Mouse (Mus musculus): ENCODE measurements around the gene Uhrf1bp1l. TPM values are rescaled to one million over a fixed set of nuclear protein-coding genes. Genes with fewer than 3 reads are reported as not detected.

Uhrf1bp1l gene
- polyA plus RNA-seq, 1 experiment from 2014 or later: 31.2 TPM

DNA sequence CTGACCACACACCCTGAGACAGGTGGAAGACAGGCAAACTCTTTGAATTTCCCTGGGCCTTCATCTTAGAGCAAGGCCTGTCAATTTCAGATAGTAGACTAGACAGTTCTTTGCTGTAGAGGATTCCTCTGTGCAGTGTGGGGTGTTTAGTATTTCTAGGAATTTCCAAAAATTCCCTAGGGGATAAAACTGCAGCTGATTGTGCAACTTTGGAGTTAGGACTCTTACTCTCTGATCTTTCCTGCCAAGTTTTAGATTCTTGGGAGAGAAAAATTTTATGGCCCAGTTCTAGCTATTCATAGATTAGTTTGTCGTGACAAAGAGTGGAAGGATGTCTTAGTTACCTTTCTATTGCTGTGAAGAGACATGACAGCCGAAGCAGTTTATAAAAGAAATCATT, 3.8 kb downstream of the Uhrf1bp1l start:
- no peak for DNase-seq (ENCODE audit: extremely low spot score, low spot score)
- Histone ChIP-seq H3K4me3 (no peak overlapping the region), H3K9me3 (no peaks in the 10 kb centered on the region), H3K36me3 (replicated peaks) (peaks cover 6% of the 10 kb centered on the region; the same call in 1 of the 2 replicates), H3K27ac (no peak overlapping the region), H3K27me3 (ENCODE audit: poor library complexity, severe bottlenecking) (no peaks in the 10 kb centered on the region), H3K4me1 (peaks cover 20% of the 10 kb centered on the region)
- WGBS: 96% methylated on average over 2 of the region's 2 CpGs

DNA sequence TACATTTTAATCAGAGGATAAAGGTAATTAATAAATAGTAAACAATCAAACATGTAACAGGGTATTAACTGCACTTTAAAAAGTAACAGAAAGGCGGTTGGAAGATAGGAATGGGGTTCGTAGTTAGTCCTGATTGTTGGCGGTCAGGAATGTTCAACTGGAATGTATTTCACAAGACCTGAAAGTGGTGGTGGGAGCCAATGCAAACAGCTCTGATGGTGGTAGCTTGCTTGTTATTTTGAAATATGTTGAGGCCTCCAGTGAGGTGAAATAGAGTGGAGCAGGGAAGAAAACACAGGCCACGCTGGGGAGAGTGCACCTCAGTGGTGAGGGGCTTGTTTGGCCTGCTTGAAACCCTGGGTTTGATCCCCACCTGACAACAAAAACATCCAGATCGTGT, 6.3 kb downstream of the Uhrf1bp1l start:
- WGBS: 89% methylated on average over 5 of the region's 5 CpGs
- no peak for DNase-seq (ENCODE audit: extremely low spot score, low spot score)
- peaks cover 6% of the 10 kb centered on the region; the same call in 1 of the 2 replicates for H3K36me3 ChIP-seq (replicated peaks)
- no peak overlapping the region for H3K27ac ChIP-seq
- H3K4me3 ChIP-seq: no peak overlapping the region
- peaks cover 10% of the 10 kb centered on the region for H3K4me1 ChIP-seq
- H3K9me3 ChIP-seq: no peaks in the 10 kb centered on the region
- no peaks in the 10 kb centered on the region for H3K27me3 ChIP-seq (ENCODE audit: poor library complexity, severe bottlenecking)

DNA sequence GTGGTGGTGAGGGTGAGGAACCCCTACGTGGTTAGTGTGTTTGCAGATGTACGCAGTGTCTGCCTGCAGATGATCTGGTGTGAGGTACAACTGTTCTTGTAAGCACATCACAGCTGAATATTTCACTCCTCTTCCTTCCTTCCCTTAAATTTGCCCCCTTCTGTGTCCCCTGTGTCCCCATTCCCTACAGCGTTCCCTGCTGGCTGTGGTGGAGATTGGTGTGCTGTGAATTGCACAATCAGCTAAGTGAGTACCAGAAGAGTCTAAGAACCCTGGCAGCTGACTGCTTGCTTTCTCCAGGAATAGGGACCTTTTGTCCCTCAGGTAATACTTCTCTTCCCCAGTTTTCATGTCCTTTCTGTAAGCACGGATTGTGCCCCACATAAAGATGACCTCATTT, 10.4 kb downstream of the Uhrf1bp1l start:
- no peak overlapping the region for H3K4me3 ChIP-seq
- no peaks in the 10 kb centered on the region for H3K9me3 ChIP-seq
- no peaks in the 10 kb centered on the region for H3K27me3 ChIP-seq (ENCODE audit: poor library complexity, severe bottlenecking)
- H3K36me3 ChIP-seq (replicated peaks): peaks cover 5% of the 10 kb centered on the region
- no peak for DNase-seq (ENCODE audit: extremely low spot score, low spot score)
- WGBS: 94% methylated on average over 4 of the region's 4 CpGs
- no peak overlapping the region for H3K27ac ChIP-seq
- H3K4me1 ChIP-seq: no peaks in the 10 kb centered on the region

DNA sequence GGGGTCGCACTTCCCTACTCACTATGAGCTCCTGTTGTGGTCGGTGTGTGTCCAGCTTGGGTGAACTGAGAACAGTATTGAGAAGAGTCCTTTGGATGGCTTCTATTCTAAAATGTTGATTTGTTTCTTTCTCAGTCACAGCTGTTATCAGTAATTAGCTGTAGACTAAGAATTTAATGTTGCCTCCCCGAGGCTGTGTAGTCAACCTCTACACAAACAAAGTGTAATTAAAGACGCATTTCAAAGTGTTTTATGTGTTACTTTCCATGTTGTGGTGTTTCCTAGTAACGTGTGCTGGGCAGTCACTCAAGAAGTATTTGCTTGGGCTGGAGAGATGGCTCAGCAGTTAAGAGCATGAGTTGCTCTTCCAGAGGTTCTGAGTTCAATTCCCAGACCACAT, 16.0 kb downstream of the Uhrf1bp1l start:
- H3K27ac ChIP-seq: no peak overlapping the region
- no peaks in the 10 kb centered on the region for H3K9me3 ChIP-seq
- H3K36me3 ChIP-seq (replicated peaks): peaks cover 5% of the 10 kb centered on the region
- no peak overlapping the region for H3K4me3 ChIP-seq
- H3K27me3 ChIP-seq (ENCODE audit: poor library complexity, severe bottlenecking): no peaks in the 10 kb centered on the region
- 90% methylated on average over 5 of the region's 5 CpGs for WGBS
- no peak for DNase-seq (ENCODE audit: extremely low spot score, low spot score)
- no peaks in the 10 kb centered on the region for H3K4me1 ChIP-seq

DNA sequence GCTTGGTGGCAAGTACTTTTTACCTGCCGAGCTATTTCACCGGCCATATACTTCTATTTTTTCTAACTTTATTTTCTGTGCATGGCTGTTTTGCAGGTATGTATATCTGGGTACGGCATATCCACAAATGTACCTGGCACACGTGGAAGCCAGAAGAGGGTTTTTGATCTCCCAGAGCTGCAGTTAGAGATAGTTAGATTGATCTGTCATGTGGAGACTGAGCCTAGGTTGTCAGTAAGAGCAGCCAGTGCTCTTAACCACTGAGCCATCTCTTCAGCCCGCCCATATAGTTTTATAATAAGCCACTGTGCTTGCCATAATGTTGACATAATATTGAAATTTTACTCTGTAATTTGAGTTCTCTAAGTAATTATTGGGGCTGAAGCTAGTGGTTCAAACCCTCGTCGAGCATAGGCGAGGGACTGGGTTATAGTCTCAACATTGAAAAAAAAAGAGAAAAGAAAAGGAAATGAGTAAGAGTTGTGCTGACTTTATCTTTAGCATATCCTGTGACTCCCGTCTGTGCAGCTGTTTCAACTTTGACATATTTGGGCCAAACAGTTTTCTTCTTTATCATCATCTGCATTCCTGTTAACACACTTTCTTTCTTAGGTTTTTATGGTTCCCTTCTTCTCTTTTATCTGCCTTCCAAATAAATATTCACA, 19.8 kb downstream of the Uhrf1bp1l start:
- H3K27me3 ChIP-seq (ENCODE audit: poor library complexity, severe bottlenecking): no peaks in the 10 kb centered on the region
- H3K9me3 ChIP-seq: no peaks in the 10 kb centered on the region
- H3K4me3 ChIP-seq: no peak overlapping the region
- no peaks in the 10 kb centered on the region for H3K4me1 ChIP-seq
- H3K36me3 ChIP-seq (replicated peaks): no peaks in the 10 kb centered on the region
- DNase-seq (ENCODE audit: extremely low spot score, low spot score): no peak
- H3K27ac ChIP-seq: no peak overlapping the region
- 89% methylated on average over 9 of the region's 9 CpGs for WGBS

DNA sequence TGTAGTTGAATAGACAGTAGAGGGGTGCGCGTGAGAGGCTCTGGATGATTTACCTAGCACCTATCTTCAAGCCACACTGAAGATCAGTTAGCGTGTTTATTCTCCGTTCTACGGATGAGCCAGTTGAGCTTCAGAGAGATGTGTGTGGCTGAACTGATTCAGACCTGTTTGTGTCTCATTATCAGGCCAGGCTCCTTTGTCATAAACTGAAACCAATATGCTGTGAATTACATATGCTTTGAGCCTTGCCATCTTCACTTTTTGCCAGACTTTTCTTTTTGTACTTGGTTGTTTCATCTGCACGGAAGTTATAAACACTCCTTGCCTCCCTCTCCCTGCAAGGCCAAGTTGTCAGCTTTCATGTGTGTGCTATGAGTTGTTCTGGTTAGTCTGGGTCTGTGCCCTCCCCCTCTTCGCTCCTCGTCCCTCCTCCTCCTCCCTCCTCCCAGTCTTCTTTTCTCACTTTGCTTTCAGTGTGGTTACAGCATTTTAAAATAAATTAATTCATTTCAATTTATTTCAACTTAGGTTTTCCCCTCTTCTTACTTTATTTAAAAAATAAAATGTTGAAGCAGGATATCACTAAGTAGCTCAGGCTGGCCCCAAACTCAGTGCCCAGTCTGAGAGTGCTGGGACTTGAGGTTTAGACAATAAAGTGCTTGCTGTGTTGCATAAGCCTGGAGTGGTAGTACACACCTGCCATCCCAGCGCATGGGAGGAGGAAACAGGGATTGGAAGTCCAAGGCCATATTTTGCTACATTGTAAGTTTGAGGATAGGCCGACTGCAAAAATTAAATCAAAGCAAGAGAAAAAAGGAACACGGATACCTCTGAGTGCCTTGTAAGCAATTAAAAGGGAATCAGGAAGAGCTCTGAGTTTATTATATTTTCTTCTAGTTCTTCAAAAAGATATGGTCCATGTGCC, 21.3 kb downstream of the Uhrf1bp1l start:
- Histone ChIP-seq H3K27ac (no peak overlapping the region), H3K27me3 (ENCODE audit: poor library complexity, severe bottlenecking) (no peaks in the 10 kb centered on the region), H3K4me3 (no peak overlapping the region), H3K4me1 (no peaks in the 10 kb centered on the region), H3K36me3 (replicated peaks) (no peaks in the 10 kb centered on the region), H3K9me3 (no peaks in the 10 kb centered on the region)
- no peak for DNase-seq (ENCODE audit: extremely low spot score, low spot score)
- 92% methylated on average over 11 of the region's 11 CpGs for WGBS

DNA sequence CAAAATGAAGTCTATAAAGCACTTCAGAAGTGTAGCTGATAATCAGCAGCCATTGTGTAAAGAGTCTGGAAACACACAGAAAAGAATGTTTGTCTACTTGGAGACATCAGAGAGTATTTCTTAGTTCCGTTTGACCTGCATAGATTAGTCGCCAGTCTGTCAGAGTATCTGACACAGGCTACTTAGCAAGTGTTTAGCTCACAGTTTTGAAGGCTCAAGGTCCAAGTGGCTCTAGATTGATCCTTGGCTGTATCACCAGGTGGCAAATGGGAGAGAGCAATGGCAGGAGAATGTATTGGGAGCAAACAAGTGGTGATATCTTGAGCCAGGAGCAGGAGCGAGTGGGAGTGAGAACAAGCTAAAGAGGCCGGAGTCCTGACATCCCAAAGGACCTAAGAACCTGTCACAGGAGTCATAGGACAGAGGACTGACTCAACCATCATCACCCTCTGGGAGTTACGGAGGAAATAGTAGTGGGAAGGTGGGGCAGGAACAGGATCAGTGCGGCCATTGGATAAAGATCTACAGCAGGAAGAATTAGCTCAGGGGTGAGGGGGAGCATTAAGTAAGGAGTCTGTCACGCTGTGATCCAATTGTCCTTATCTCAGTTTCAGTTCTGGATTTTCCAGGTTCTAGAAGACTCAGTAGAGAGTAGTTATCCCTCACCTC, 23.7 kb downstream of the Uhrf1bp1l start:
- WGBS: 86% methylated on average over 7 of the region's 7 CpGs
- Histone ChIP-seq H3K27me3 (ENCODE audit: poor library complexity, severe bottlenecking) (no peaks in the 10 kb centered on the region), H3K36me3 (replicated peaks) (no peaks in the 10 kb centered on the region), H3K27ac (no peak overlapping the region), H3K4me1 (0 out of 2 replicates have a peak, but pooled peaks cover 4% of the 10 kb centered on the region), H3K4me3 (no peak overlapping the region), H3K9me3 (no peaks in the 10 kb centered on the region)
- no peak for DNase-seq (ENCODE audit: extremely low spot score, low spot score)

DNA sequence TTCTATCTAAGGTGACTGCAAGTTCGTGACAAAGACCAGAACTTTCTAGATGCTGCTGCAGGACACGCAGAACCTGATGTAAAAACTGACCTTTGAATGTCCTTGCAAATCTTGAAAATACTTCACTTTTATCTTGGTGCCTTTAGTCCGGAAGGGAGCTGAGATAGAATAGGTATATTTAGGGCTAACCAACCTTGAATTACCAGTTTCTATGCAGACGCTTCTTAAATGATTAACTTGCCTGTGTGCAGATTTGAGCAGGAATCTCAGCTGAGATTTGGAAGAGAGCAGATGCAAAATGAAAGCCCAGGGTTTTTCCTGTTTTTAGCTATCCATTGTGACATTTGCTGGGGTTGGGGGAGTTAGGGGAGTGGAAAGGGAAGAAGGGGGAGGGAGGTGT, 24.3 kb downstream of the Uhrf1bp1l start:
- H3K4me3 ChIP-seq: no peak overlapping the region
- WGBS: 90% methylated on average over 4 of the region's 4 CpGs
- no peaks in the 10 kb centered on the region for H3K36me3 ChIP-seq (replicated peaks)
- DNase-seq (ENCODE audit: extremely low spot score, low spot score): no peak
- H3K27ac ChIP-seq: no peak overlapping the region
- 0 out of 2 replicates have a peak, but pooled peaks cover 4% of the 10 kb centered on the region for H3K4me1 ChIP-seq
- no peaks in the 10 kb centered on the region for H3K27me3 ChIP-seq (ENCODE audit: poor library complexity, severe bottlenecking)
- H3K9me3 ChIP-seq: no peaks in the 10 kb centered on the region

DNA sequence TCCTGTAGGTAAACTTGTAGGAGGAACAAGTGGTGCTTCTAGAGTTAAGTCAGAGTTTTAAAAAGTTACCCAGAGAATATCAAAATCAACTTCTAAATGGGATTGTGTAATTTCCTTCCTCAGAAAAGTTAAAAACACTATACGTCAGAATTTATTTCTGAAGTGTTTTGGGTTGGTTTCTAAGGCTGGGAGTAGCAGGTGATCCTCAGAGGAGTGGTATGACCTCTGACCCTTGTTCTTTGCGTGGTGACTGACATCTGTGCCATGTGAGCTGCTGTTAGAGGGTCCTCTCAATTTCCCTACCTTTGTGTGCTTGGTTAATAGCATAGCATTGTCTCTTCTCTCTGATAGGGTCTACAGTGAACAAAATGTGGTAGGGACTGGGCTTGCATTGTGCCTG, 27.1 kb downstream of the Uhrf1bp1l start:
- 0 out of 2 replicates have a peak, but pooled peaks cover 4% of the 10 kb centered on the region for H3K4me1 ChIP-seq
- WGBS: 62% methylated on average over 2 of the region's 2 CpGs
- H3K27me3 ChIP-seq (ENCODE audit: poor library complexity, severe bottlenecking): no peaks in the 10 kb centered on the region
- no peak for DNase-seq (ENCODE audit: extremely low spot score, low spot score)
- H3K36me3 ChIP-seq (replicated peaks): peaks cover 5% of the 10 kb centered on the region; the same call in 1 of the 2 replicates
- no peaks in the 10 kb centered on the region for H3K9me3 ChIP-seq
- no peak overlapping the region for H3K4me3 ChIP-seq
- no peak overlapping the region for H3K27ac ChIP-seq

DNA sequence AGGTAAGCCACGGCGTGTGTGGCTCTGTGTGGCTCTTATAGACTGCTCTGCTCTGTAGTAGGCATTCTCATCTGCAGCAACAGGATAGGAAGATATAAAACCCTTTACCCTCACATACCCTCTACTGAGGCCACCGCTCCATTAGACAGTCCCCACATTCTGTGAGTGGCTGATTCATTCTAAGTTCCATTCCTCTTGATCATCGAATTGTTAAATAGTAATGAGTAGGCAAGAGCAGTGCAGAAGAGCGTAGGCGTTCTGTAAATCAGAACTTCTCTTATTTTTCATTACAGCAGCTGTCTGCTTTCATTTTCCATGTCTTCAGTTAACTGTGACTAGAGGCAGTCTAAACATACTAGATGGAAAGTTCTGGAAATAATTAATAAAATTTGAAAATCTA, 31.2 kb downstream of the Uhrf1bp1l start:
- H3K9me3 ChIP-seq: no peaks in the 10 kb centered on the region
- no peak for DNase-seq (ENCODE audit: extremely low spot score, low spot score)
- 0 out of 2 replicates have a peak, but pooled peaks cover 4% of the 10 kb centered on the region for H3K4me1 ChIP-seq
- H3K36me3 ChIP-seq (replicated peaks): peaks cover 19% of the 10 kb centered on the region
- H3K4me3 ChIP-seq: no peak overlapping the region
- 97% methylated on average over 6 of the region's 6 CpGs for WGBS
- H3K27me3 ChIP-seq (ENCODE audit: poor library complexity, severe bottlenecking): no peaks in the 10 kb centered on the region
- H3K27ac ChIP-seq: no peak overlapping the region

DNA sequence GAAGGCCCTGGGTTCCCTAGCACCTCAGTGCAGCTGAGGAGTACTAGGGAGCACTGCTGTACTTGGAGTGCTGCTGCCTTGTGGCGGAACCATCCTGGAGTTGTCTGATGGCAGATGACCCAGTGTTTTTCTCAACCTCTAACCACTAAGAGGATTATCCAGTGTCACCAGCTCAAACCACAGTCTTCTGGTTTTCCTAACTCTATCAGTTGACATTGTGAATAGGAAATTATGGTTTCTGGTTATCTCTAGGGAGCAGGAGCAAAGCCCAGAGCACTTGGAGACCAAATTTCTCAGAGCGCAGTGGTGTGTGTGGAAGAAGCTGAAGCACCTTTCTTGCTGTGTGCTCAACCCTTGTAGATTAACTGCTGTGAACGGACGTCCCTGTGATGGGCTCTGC, 47.1 kb downstream of the Uhrf1bp1l start:
- Histone ChIP-seq H3K4me1 (no peaks in the 10 kb centered on the region), H3K27ac (no peak overlapping the region), H3K4me3 (no peak overlapping the region), H3K27me3 (ENCODE audit: poor library complexity, severe bottlenecking) (no peaks in the 10 kb centered on the region), H3K9me3 (no peaks in the 10 kb centered on the region), H3K36me3 (replicated peaks) (peaks cover 28% of the 10 kb centered on the region)
- DNase-seq (ENCODE audit: extremely low spot score, low spot score): no peak
- 95% methylated on average over 4 of the region's 4 CpGs for WGBS

DNA sequence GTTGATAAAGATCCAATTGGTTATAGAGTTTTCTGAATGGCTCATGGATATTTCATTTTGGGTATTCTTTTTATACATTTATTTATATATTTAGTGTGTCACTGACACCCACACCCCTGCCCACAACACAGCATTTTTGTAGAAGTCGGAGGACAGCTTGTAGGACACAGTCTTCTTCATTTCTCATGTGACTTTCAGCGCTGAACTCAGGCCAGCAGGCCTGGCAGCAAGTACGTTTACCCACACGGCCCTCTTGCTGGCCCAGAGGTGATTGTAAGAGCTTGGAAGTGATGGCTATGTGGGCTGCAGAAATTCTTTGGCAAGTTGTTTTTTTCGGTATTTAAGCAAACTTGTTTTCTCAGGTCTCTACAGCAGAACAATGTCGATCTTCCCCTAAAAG, 49.3 kb downstream of the Uhrf1bp1l start:
- no peak for DNase-seq (ENCODE audit: extremely low spot score, low spot score)
- no peaks in the 10 kb centered on the region for H3K27me3 ChIP-seq (ENCODE audit: poor library complexity, severe bottlenecking)
- no peak overlapping the region for H3K4me3 ChIP-seq
- peaks cover 22% of the 10 kb centered on the region for H3K36me3 ChIP-seq (replicated peaks)
- H3K4me1 ChIP-seq: no peaks in the 10 kb centered on the region
- 91% methylated on average over 6 of the region's 6 CpGs for WGBS
- no peak overlapping the region for H3K27ac ChIP-seq
- no peaks in the 10 kb centered on the region for H3K9me3 ChIP-seq

DNA sequence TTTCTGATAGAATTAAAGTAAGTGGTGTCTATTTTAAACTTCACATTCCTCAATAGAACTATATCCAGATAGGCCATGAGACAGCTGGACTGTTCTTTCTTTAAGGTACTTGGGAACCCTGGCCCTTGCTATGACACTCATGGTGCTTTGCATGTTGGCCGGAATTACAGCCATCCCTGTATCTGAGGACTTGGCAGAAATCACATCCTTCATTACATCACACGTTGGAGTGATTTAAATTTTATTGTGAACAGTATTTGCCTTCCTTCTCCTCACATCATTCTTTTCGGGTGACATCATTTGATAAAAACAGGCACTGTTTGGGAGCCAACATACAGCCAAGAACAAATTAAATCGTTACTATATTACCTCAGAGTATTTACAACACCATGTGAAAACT, 74.4 kb downstream of the Uhrf1bp1l start:
- 93% methylated on average over 4 of the region's 4 CpGs for WGBS
- H3K4me3 ChIP-seq: no peak overlapping the region
- H3K4me1 ChIP-seq: no peaks in the 10 kb centered on the region
- peaks cover 42% of the 10 kb centered on the region for H3K36me3 ChIP-seq (replicated peaks)
- no peak for DNase-seq (ENCODE audit: extremely low spot score, low spot score)
- no peak overlapping the region for H3K27ac ChIP-seq
- H3K9me3 ChIP-seq: no peaks in the 10 kb centered on the region
- no peaks in the 10 kb centered on the region for H3K27me3 ChIP-seq (ENCODE audit: poor library complexity, severe bottlenecking)

Data from forebrain, embryonic 10.5 days (tissue).